Mouse (Mus musculus) embryonic fibroblast, embryonic 13.5 days (primary cell): ENCODE results near the gene Gm20795. TPM values are rescaled to one million over a fixed set of nuclear protein-coding genes. Genes with fewer than 3 reads are reported as not detected.
"Not testable (repeated sequence)": the region's sequence is repeated elsewhere in the genome, so short reads cannot be mapped to it uniquely, and the experiment has no call there.

Experiments
- H3K27ac ChIP-seq: 2 replicates; pipeline ENCODE4 v1.5.1; 2012; ENCODE audit warnings: low read length, control low read depth, inconsistent platforms; ENCODE audit not compliant: insufficient read depth
- H3K4me1 ChIP-seq: 2 replicates; pipeline ENCODE4 v1.6.1; 2011; ENCODE audit warnings: low read length; ENCODE audit not compliant: control insufficient read depth, insufficient read depth
- H3K4me3 ChIP-seq: 2 replicates; pipeline ENCODE4 v1.5.1; 2011; ENCODE audit warnings: mild to moderate bottlenecking, control low read depth, low read length; ENCODE audit not compliant: insufficient read depth
- polyA plus RNA-seq: library from polyadenylated mRNA; stranded (reverse); fragments of >200 nt; gene quantifications from 2 replicates; pipeline ENCODE4 v1.2.4, GENCODE M21; 2011; ENCODE audit warnings: low read depth; ENCODE audit not compliant: missing spikeins, insufficient read length

Gene Gm20795
- not detected in 2 replicates for polyA plus RNA-seq

GRCm38 (mm10) chrY:40804614-40805013 is at the start of gene Gm20795:
Gene Gm20795, plus strand, starts transcription at chrY:40804914.
- not testable (repeated sequence) for H3K4me1 ChIP-seq, H3K4me3 ChIP-seq, H3K27ac ChIP-seq

GRCm38 (mm10) chrY:40775665-40776064 is 29.0 kb upstream of the Gm20795 start, which contains the start of gene Gm21797:
Gene Gm21797, minus strand, starts transcription at chrY:40775765.
- not testable (repeated sequence) for H3K27ac ChIP-seq, H3K4me3 ChIP-seq, H3K4me1 ChIP-seq

Other genes with a start within 250 kb of the Gm20795 start
- gene Gm21852, start 152.9 kb upstream of the Gm20795 start, polyA plus RNA-seq, result not detected in 2 replicates
- gene Gm21797, start 29.1 kb upstream of the Gm20795 start, polyA plus RNA-seq, result not detected in 2 replicates